Mouse (Mus musculus) lung, postnatal 25 days (tissue): ENCODE measurements around the gene Fshr.

ENCODE experiments used
- DNase-seq: peaks from one replicate; pipeline ENCODE4 v3.0.0; 2022; ENCODE audit warnings: low spot score

The Fshr gene

GRCm38 (mm10) chr17:89034627-89035026 lies 165.8 kb downstream of the Fshr start:
- DNase-seq, result no peak

- no peak for DNase-seq
Measured at GRCm38 (mm10) chr17:89032981-89033380, 167.5 kb downstream of the Fshr start.

- DNase-seq, result no peak
Measured at GRCm38 (mm10) chr17:89019518-89019917, 181.0 kb downstream of the Fshr start.

GRCm38 (mm10) chr17:89017002-89017401 lies 183.5 kb downstream of the Fshr start:
- DNase-seq, result no peak

- DNase-seq, result no peak
Measured at GRCm38 (mm10) chr17:89013691-89014090, 186.8 kb downstream of the Fshr start.

- no peak for DNase-seq
Measured at GRCm38 (mm10) chr17:89009117-89009516, 191.4 kb downstream of the Fshr start.

GRCm38 (mm10) chr17:89008680-89009079 lies 191.8 kb downstream of the Fshr start:
- DNase-seq, result no peak

GRCm38 (mm10) chr17:89005959-89006358 lies 194.5 kb downstream of the Fshr start:
- no peak for DNase-seq

- DNase-seq, result no peak
Measured at GRCm38 (mm10) chr17:88999907-89000306, 200.6 kb downstream of the Fshr start.

GRCm38 (mm10) chr17:88998243-88998642 lies 202.2 kb downstream of the Fshr start:
- DNase-seq, result no peak

- no peak for DNase-seq
Measured at GRCm38 (mm10) chr17:88991238-88991637, 209.2 kb downstream of the Fshr start.

- DNase-seq, result no peak
Measured at GRCm38 (mm10) chr17:88980708-88981355, 219.6 kb downstream of the Fshr start.

GRCm38 (mm10) chr17:88974538-88974937 lies 225.9 kb downstream of the Fshr start:
- no peak for DNase-seq

GRCm38 (mm10) chr17:88966028-88966427 lies 234.4 kb downstream of the Fshr start:
- DNase-seq, result no peak

GRCm38 (mm10) chr17:88954011-88954410 lies 246.5 kb downstream of the Fshr start:
- DNase-seq, result no peak

GRCm38 (mm10) chr17:88938153-88938681 lies 262.3 kb downstream of the Fshr start:
- DNase-seq, result no peak

- DNase-seq, result no peak
Measured at GRCm38 (mm10) chr17:88937341-88938152, 262.9 kb downstream of the Fshr start.

- no peak for DNase-seq
Measured at GRCm38 (mm10) chr17:88936941-88937340, 263.5 kb downstream of the Fshr start.
